Mouse (Mus musculus) liver, embryonic 11.5 days (tissue): ENCODE data around the gene Dnm1. TPM values are rescaled to one million over a fixed set of nuclear protein-coding genes. Genes with fewer than 3 reads are reported as not detected.
"Not testable (repeated sequence)": the region's sequence is repeated elsewhere in the genome, so short reads cannot be mapped to it uniquely, and the experiment has no call there.

ENCODE experiments used
- ATAC-seq: fragments of 200-750 bp; cut with Nextera tagmentation; replicated peaks from 2 replicates; pipeline ENCODE4 v1.8.0; 2017; ENCODE audit warnings: moderate number of reproducible peaks, mild to moderate bottlenecking, moderate TSS enrichment, moderate library complexity; ENCODE audit not compliant: low FRiP score
- DNase-seq: peaks from one replicate; pipeline ENCODE4 v3.0.0-alpha.2; 2017; ENCODE audit warnings: low spot score
- H3K27ac ChIP-seq: fragments of 300-500 bp; sonication (generic); 2 replicates; pipeline ENCODE4 v1.5.1; 2014; ENCODE audit warnings: mild to moderate bottlenecking, low read depth, low read length, control low read depth
- H3K27me3 ChIP-seq: fragments of 300-500 bp; sonication (generic); replicated peaks from 2 replicates; pipeline ENCODE4 v1.6.1; 2014; ENCODE audit warnings: low read length, mixed read lengths; ENCODE audit not compliant: control insufficient read depth, insufficient read depth
- H3K36me3 ChIP-seq: fragments of 300-500 bp; sonication (generic); 2 replicates; pipeline ENCODE4 v1.6.1; 2014; ENCODE audit warnings: mild to moderate bottlenecking, low read length, moderate library complexity, mixed read lengths; ENCODE audit not compliant: control insufficient read depth, insufficient read depth
- H3K4me1 ChIP-seq: fragments of 300-500 bp; sonication (generic); replicated peaks from 2 replicates; pipeline ENCODE4 v1.6.1; 2014; ENCODE audit warnings: low read length, mixed read lengths; ENCODE audit not compliant: control insufficient read depth, insufficient read depth
- H3K4me2 ChIP-seq: fragments of 300-500 bp; sonication (generic); 2 replicates; pipeline ENCODE4 v1.6.1; 2014; ENCODE audit warnings: mild to moderate bottlenecking, control low read depth, moderate library complexity
- H3K4me3 ChIP-seq: fragments of 300-500 bp; sonication (generic); 2 replicates; pipeline ENCODE4 v1.5.1; 2014; ENCODE audit warnings: low read depth, low read length, control low read depth
- H3K9ac ChIP-seq: fragments of 300-500 bp; sonication (generic); 2 replicates; pipeline ENCODE4 v1.6.1; 2014; ENCODE audit warnings: low read depth, low read length, control low read depth
- H3K9me3 ChIP-seq: fragments of 300-500 bp; sonication (generic); 2 replicates; pipeline ENCODE4 v1.6.1; 2016; ENCODE audit warnings: low read length, inconsistent platforms, mixed read lengths; ENCODE audit not compliant: control insufficient read depth
- WGBS: fragments of 180-500 bp; shearing (Covaris S2); extraction: QIAGEN DNeasy Blood & Tissue Kit; methylation state at CpG from one replicate; pipeline ENCODE4 v1.1.7; 2014; 5-methylcytosine and 5-hydroxymethylcytosine counted together
- polyA plus RNA-seq: library from polyadenylated mRNA; unstranded; fragments of >200 nt; fragmentation: Nextera tagmentation; extraction: Ambion mirVana; gene quantifications from 2 replicates; pipeline ENCODE4 v1.2.1, GENCODE M21; 2014

Gene Dnm1
- polyA plus RNA-seq, 1 experiment from 2014 or later = 9.3 TPM

GRCm38 (mm10) chr2:32367315-32367714, 14.2 kb upstream of the Dnm1 start:
- no peak for ATAC-seq

GRCm38 (mm10) chr2:32364121-32364520, 11.0 kb upstream of the Dnm1 start:
- Histone ChIP-seq H3K9ac (peak overlapping the region; percentile 90), H3K4me3 (peak overlapping the region; percentile 79), H3K4me1 (peaks cover 18% of the 10 kb centered on the region), H3K9me3 (no peaks in the 10 kb centered on the region), H3K4me2 (peak overlapping the region; percentile 89), H3K27me3 (no peaks in the 10 kb centered on the region), H3K27ac (peak overlapping the region; percentile 93), H3K36me3 (peaks cover 12% of the 10 kb centered on the region; the same call in 1 of the 2 replicates)
- WGBS = 66% methylated on average over 8 of the region's 8 CpGs
- DNase-seq (no peak), ATAC-seq (no peak)

More at GRCm38 (mm10) chr2:32367315-32367714, 14.2 kb upstream of the Dnm1 start:
- Histone ChIP-seq H3K36me3 (peaks cover 27% of the 10 kb centered on the region; the same call in 1 of the 2 replicates), H3K4me3 (no peak overlapping the region), H3K9ac (no peak overlapping the region), H3K4me1 (peaks cover 9% of the 10 kb centered on the region), H3K27ac (no peak overlapping the region), H3K9me3 (no peaks in the 10 kb centered on the region), H3K27me3 (no peaks in the 10 kb centered on the region), H3K4me2 (no peak overlapping the region)
- WGBS = 92% methylated on average over 5 of the region's 5 CpGs
- DNase-seq = no peak

- ATAC-seq = peak; percentile 34
- WGBS = 9% methylated on average over 19 of the region's 19 CpGs
These were observed 10.4 kb upstream of the Dnm1 start for GRCm38 (mm10) chr2:32363376-32364106.

GRCm38 (mm10) chr2:32362817-32363340, 9.7 kb upstream of the Dnm1 start:
- Histone ChIP-seq H3K36me3 (peaks cover 12% of the 10 kb centered on the region; the same call in 1 of the 2 replicates), H3K27ac (peak overlapping the region; percentile 93), H3K9me3 (no peaks in the 10 kb centered on the region), H3K9ac (peak overlapping the region; percentile 90), H3K4me1 (peaks cover 18% of the 10 kb centered on the region), H3K4me2 (peak overlapping the region; percentile 89), H3K27me3 (no peaks in the 10 kb centered on the region), H3K4me3 (peak overlapping the region; percentile 79)
- DNase-seq = peak; percentile 90
- WGBS = 0% methylated on average over 53 of the region's 53 CpGs
- peak; percentile 81 for ATAC-seq

More at GRCm38 (mm10) chr2:32363376-32364106, 10.4 kb upstream of the Dnm1 start:
- Histone ChIP-seq H3K36me3 (peaks cover 12% of the 10 kb centered on the region; the same call in 1 of the 2 replicates), H3K27me3 (no peaks in the 10 kb centered on the region), H3K27ac (peak overlapping the region; percentile 93), H3K9me3 (no peaks in the 10 kb centered on the region), H3K4me3 (peak overlapping the region; percentile 79), H3K9ac (peak overlapping the region; percentile 90), H3K4me2 (peak overlapping the region; percentile 89), H3K4me1 (peaks cover 18% of the 10 kb centered on the region)
- DNase-seq = no peak

GRCm38 (mm10) chr2:32362274-32362673, 9.1 kb upstream of the Dnm1 start:
- peak overlapping the region; percentile 93 for H3K27ac ChIP-seq

GRCm38 (mm10) chr2:32361437-32361836, 8.3 kb upstream of the Dnm1 start:
- WGBS = 1% methylated on average over 24 of the region's 24 CpGs
- DNase-seq (peak; percentile 83), ATAC-seq (peak; percentile 80)
- H3K36me3 ChIP-seq = peaks cover 7% of the 10 kb centered on the region; the same call in 1 of the 2 replicates
- H3K4me3 ChIP-seq = peak overlapping the region; percentile 62
- H3K4me2 ChIP-seq = peak overlapping the region; percentile 95
- H3K9me3 ChIP-seq = no peaks in the 10 kb centered on the region
- peaks cover 18% of the 10 kb centered on the region for H3K4me1 ChIP-seq
- peak overlapping the region; percentile 77 for H3K9ac ChIP-seq
- peak overlapping the region; percentile 59 for H3K27ac ChIP-seq
- no peaks in the 10 kb centered on the region for H3K27me3 ChIP-seq

More at GRCm38 (mm10) chr2:32362274-32362673, 9.1 kb upstream of the Dnm1 start:
- not testable (repeated sequence) for DNase-seq, H3K9me3 ChIP-seq, H3K27me3 ChIP-seq, ATAC-seq
- Histone ChIP-seq H3K4me2 (peak overlapping the region; percentile 89), H3K36me3 (peaks cover 11% of the 10 kb centered on the region; the same call in 1 of the 2 replicates), H3K4me3 (peak overlapping the region; percentile 79), H3K9ac (peak overlapping the region; percentile 90), H3K4me1 (peaks cover 18% of the 10 kb centered on the region)
- 28% methylated on average over 5 of the region's 5 CpGs for WGBS

GRCm38 (mm10) chr2:32360741-32361140, 7.6 kb upstream of the Dnm1 start:
- peaks cover 6% of the 10 kb centered on the region; the same call in 1 of the 2 replicates for H3K36me3 ChIP-seq
- peak overlapping the region; percentile 62 for H3K4me3 ChIP-seq
- H3K4me2 ChIP-seq = peak overlapping the region; percentile 95
- peaks cover 18% of the 10 kb centered on the region for H3K4me1 ChIP-seq
- ATAC-seq (no peak; the same call in 1 of the 2 replicates), DNase-seq (peak; percentile 77)
- 10% methylated on average over 14 of the region's 14 CpGs for WGBS
- H3K9me3 ChIP-seq = no peaks in the 10 kb centered on the region
- peak overlapping the region; percentile 59; the same call in 1 of the 2 replicates for H3K27ac ChIP-seq
- H3K27me3 ChIP-seq = no peaks in the 10 kb centered on the region
- peak overlapping the region; percentile 77 for H3K9ac ChIP-seq

GRCm38 (mm10) chr2:32358381-32358780, 5.2 kb upstream of the Dnm1 start:
- Histone ChIP-seq H3K4me3 (no peak overlapping the region), H3K36me3 (no peaks in the 10 kb centered on the region), H3K27me3 (no peaks in the 10 kb centered on the region), H3K4me1 (peaks cover 16% of the 10 kb centered on the region), H3K9me3 (no peaks in the 10 kb centered on the region), H3K9ac (no peak overlapping the region), H3K27ac (no peak overlapping the region), H3K4me2 (no peak overlapping the region)
- WGBS = 54% methylated on average over 10 of the region's 10 CpGs
- DNase-seq (no peak), ATAC-seq (no peak)
